Mouse (Mus musculus): Measurements from ENCODE around the gene Clpp. TPM values are rescaled to one million over a fixed set of nuclear protein-coding genes. Genes with fewer than 3 reads are reported as not detected.

Gene Clpp
- total RNA-seq (2022) = 10 to 100 TPM; 60.6 to 69.6 (median 65.4) TPM

GRCm38 (mm10) chr17:56990115-56990746 is at the start of gene Clpp:
TSS of gene Clpp (plus strand) at chr17:56990305.
- peak; percentile 82 to 94 for DNase-seq (ENCODE audit: low spot score in 2 of 2)

GRCm38 (mm10) chr17:56950915-56951314 is 39.2 kb upstream of the Clpp start:
- DNase-seq (ENCODE audit: low spot score in 2 of 2) = no peak

GRCm38 (mm10) chr17:56952639-56953038 is 37.5 kb upstream of the Clpp start:
- DNase-seq (ENCODE audit: low spot score in 2 of 2) = no peak

GRCm38 (mm10) chr17:56954871-56955270 is 35.2 kb upstream of the Clpp start:
- no peak for DNase-seq (ENCODE audit: low spot score in 2 of 2)

GRCm38 (mm10) chr17:56957763-56958429 is 32.2 kb upstream of the Clpp start:
- DNase-seq (ENCODE audit: low spot score in 2 of 2) = no peak

- DNase-seq (ENCODE audit: low spot score in 2 of 2) = no peak
Measured at GRCm38 (mm10) chr17:56958667-56959066, 31.4 kb upstream of the Clpp start.

GRCm38 (mm10) chr17:56961880-56962279 is 28.2 kb upstream of the Clpp start:
- DNase-seq (ENCODE audit: low spot score in 2 of 2) = no peak

GRCm38 (mm10) chr17:56962642-56963405 is 27.3 kb upstream of the Clpp start:
- no peak for DNase-seq (ENCODE audit: low spot score in 2 of 2)

- no peak for DNase-seq (ENCODE audit: low spot score in 2 of 2)
Measured at GRCm38 (mm10) chr17:56963646-56964045, 26.5 kb upstream of the Clpp start.

GRCm38 (mm10) chr17:56969321-56969720 is 20.8 kb upstream of the Clpp start:
- no peak for DNase-seq (ENCODE audit: low spot score in 2 of 2)

GRCm38 (mm10) chr17:56970081-56970480 is 20.0 kb upstream of the Clpp start:
- DNase-seq (ENCODE audit: low spot score in 2 of 2) = no peak

- no peak for DNase-seq (ENCODE audit: low spot score in 2 of 2)
Measured at GRCm38 (mm10) chr17:56973956-56974707, 16.0 kb upstream of the Clpp start.

GRCm38 (mm10) chr17:56974708-56975240 is 15.3 kb upstream of the Clpp start:
- DNase-seq (ENCODE audit: low spot score in 2 of 2) = no peak

- DNase-seq (ENCODE audit: low spot score in 2 of 2) = no peak
Measured at GRCm38 (mm10) chr17:56975391-56975790, 14.7 kb upstream of the Clpp start.

GRCm38 (mm10) chr17:56976531-56977390 is 13.3 kb upstream of the Clpp start:
- no peak for DNase-seq (ENCODE audit: low spot score in 2 of 2)

GRCm38 (mm10) chr17:56979524-56979923 is 10.6 kb upstream of the Clpp start:
- no peak for DNase-seq (ENCODE audit: low spot score in 2 of 2)

GRCm38 (mm10) chr17:56981049-56981448 is 9.1 kb upstream of the Clpp start:
- DNase-seq (ENCODE audit: low spot score in 2 of 2) = no peak

- DNase-seq (ENCODE audit: low spot score in 2 of 2) = no peak
Measured at GRCm38 (mm10) chr17:56982013-56982412, 8.1 kb upstream of the Clpp start, which contains the start of gene Acer1. TSS of gene Acer1 (minus strand) at chr17:56982126.

- no peak for DNase-seq (ENCODE audit: low spot score in 2 of 2)
Measured at GRCm38 (mm10) chr17:56984886-56985285, 5.2 kb upstream of the Clpp start.

GRCm38 (mm10) chr17:56985656-56986055 is 4.4 kb upstream of the Clpp start:
- no peak for DNase-seq (ENCODE audit: low spot score in 2 of 2)

All from left cerebral cortex, adult 8-10 months (tissue).